Mouse (Mus musculus) adrenal gland, adult 18-20 months (tissue): ENCODE results near the gene Ppp1r21. TPM values are rescaled to one million over a fixed set of nuclear protein-coding genes. Genes with fewer than 3 reads are reported as not detected.

Experiments used
- DNase-seq, 2 experiments: peaks; one replicate each; pipeline ENCODE4 v3.0.0; 2021 to 2022; ENCODE audit warnings: low spot score in 2 of 2
- total RNA-seq, 2 experiments: library from RNA; stranded (reverse); gene quantifications; 1 replicate in 1 of 2; 2 replicates in 1 of 2; pipeline ENCODE4 v1.2.3; 2021

Gene Ppp1r21
- total RNA-seq, 2 experiments from 2014 or later = 40.0 to 48.9 TPM

DNA sequence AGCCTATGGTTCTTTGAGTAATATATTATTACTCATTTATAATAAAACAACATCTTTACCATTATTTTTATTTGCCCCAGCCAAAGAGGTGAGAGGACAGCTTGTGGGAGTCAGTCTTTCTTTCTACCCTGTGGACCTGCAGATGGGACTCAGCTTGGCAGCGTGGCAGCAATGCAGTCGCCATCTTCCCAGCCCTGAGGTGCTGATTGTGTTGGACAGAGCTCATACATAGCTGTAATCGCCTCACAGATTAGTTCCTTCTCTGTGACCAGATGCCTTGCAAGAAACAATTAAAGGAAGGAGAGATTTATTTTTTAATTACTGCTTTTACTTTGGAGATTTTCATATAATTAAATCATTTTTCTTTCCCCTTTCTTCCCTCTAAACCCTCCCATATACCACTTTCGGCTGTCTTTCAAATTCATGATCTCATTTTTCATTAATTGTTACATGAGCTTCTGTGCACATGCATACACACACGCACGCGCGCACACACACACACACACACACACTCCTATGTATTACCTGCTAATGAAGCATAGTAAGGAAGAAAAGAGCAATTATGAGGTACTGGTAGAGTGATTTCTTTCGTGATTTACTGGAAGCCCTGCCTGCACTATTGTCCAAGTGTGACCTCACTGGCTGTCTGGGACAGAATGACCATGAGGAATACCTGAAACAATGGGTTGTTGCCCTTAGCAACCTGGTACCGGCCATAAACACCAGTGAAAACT is 40.1 kb downstream of the Ppp1r21 start:
- no peak for DNase-seq

DNA sequence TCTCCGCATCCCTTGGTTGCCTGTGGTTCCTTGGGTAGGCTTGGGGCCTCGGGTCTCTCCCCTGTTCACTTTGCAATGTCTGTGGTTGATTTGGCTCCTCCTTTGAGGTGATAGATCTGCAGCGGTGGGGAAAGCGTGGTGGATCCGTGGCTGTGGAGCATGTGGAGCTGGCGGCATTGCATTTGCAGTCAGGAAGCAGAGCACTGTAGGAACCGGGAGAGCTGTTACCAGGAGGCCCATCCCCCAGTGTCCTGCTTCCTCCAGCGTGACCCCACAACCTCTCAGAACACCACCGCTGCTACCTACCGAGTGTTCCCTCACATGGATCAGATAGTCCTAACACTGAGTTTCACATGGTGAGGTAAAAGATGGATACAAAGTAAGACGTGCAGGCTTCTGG is 40.9 kb downstream of the Ppp1r21 start:
- no peak for DNase-seq

DNA sequence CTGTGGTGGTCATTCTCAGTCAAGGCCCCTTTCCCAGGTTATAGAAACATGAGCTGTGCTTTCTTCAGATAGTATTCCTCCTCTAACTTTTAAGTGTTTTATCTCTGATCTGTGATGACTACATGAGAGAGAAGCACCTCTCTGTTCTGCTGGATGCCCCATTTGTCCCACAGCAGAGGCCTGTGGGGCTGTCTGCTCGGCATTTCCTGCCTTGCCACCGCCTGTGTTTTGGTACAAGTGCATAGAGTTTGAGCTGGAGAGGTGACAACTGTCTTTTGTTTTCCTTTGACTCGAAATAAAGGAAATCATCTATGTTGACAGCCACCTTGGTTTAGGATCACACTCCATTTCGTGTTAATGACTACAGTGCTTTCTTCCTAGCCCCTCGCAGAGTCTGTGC is 44.9 kb downstream of the Ppp1r21 start:
- DNase-seq = no peak

DNA sequence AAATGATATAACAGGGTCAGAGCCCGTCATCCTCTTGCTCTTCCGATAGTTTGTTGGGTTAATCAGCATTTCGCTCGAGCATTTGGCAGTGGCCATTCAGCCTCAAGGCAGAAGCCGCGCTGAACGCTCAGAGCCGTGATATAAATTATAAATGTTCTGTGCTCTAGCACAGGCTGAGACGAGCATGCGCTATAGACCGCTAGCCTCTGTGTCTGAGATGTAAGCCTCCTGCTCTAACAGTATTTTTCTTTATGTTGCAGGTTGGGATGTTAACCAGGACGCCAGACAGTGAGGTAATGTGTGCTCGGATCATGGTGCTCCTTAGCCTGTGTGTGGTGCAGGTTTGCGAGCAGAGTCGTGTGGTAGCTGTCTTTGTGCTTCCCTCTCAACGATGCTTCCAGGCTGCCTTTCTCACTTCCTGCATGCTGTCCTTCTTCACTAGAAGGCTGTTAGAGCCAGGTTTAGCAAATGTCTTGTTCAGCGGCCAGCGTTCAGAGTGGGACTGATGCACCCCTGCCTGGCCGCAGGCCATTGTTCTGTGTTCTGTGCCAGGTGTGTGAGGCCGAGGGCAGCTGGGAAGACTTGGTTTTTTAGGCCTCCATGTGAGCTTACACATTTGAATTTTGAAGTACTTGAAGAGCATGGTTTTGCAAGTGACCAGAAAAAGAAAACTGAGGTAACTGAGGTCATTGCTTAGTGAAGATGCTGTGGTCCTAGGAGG is 48.8 kb downstream of the Ppp1r21 start:
- DNase-seq = no peak

DNA sequence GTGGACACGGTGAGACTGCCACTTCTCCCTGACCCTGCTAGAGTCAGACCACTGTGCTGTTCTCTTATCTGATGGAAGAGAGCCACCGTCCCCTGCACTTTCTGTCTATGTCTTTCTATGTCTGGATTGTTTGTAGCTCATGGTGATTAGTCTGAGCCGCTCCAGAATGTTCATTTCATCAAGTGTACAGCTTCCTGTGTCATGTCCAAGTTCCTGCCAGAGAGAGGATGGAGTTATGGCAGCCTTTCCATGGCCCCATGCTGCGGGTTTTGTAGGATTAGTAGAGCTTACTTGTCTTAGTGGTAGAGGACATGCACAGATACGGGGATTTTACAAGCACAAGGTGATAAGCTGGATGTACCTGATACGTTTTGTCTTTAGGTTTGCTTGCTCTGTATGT is 50.6 kb downstream of the Ppp1r21 start:
- DNase-seq = no peak

DNA sequence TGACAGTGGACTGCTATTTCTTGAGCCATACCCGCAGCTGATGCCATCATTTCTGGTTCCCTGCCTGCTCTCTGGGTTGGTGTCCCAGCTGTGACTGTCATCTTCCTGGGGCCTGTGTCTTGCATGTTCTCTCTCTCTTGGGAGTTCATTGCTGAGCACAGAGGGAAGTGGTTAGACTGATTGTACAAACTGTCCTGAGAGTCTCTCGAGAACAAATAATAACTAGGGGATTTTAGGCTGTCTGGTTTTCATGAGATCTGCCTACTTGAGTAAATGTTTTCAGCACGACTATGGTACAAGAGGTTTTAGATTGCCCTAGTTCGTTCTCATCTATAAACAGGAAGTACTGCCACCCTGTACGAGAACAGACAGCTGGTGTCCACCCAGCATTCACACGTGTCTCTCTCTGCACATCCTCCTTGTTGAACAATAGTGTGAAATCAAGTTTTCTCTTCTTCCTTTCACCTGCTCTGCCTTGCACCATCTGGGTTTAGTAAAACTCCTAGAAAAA is 51.6 kb downstream of the Ppp1r21 start:
- no peak for DNase-seq

DNA sequence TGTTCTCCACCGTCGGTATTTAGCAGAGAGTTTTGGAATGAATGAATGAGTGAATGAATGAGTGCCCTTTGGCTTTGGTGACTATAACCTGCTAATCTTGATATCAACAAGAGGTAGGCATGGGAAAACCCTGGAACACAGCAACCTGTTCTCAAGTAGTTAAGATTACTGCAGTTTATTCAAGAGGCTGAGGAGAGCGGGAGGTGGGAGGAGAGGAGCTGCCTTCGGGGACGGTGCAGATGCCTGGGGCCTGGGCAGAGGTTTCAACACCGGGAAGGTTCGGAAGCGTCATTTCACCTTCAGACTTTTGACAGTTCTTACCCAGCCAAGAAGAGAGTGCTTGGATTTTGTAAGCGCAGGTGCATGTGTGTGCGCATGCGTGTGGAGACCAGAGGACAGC is 53.1 kb downstream of the Ppp1r21 start:
- no peak for DNase-seq

DNA sequence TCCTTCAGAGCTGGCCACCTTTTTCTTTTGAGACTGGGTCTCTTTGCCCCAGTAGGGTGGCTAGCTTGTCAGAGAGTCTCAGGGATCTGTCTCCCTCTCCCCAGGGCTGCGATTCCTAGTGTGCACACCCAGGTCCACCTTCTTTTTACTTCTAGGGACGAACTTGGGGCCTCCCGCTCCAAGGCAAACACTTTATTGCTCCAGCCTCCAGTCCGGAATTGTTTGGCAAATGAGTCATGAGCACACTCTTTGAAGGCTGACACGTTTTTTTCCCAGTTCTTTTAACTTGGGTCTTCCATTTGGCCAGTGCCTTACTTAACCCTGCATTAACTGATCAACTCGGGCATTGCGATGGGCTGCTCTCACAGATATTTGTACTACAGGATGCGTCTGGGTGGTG is 53.5 kb downstream of the Ppp1r21 start:
- DNase-seq = no peak

DNA sequence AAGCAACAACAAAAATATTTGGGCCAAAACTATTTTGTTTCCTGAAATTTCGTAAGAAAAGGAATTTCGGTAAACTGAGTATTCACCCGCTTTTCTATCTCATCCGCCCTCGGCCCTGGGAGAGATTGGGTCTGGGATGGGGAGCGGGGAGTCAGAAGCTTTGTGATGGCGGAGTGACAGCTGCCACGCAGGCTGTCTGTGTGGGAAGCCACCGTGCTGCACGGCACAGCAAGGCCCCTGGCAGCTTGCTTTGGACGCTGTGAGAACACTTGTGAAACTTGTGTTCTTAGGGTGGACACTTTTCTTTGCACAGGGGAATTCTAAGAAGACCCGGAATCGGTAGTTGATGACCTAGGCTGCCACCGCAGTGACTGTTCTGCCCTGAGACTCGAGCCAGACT is 57.5 kb downstream of the Ppp1r21 start:
- no peak for DNase-seq

DNA sequence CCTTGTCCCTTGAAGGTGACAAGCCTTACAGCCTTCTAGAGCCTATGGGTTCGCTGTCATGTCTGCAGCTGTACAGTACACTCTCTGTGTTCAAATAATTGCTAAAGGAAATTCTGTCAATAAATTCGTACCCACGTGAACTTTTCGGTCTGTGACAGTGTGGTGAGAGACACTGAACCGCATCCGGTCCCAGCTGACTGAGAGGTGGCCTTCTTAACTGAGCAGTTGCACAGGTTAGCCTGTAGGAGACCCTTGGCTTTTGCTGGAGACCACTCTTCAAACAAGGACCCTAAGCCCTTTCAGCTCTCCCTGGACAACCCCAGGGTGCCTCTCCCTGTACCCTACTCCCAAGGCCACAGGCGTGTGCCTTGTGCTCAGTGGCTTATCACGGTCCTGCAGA is 58.3 kb downstream of the Ppp1r21 start:
- no peak for DNase-seq

DNA sequence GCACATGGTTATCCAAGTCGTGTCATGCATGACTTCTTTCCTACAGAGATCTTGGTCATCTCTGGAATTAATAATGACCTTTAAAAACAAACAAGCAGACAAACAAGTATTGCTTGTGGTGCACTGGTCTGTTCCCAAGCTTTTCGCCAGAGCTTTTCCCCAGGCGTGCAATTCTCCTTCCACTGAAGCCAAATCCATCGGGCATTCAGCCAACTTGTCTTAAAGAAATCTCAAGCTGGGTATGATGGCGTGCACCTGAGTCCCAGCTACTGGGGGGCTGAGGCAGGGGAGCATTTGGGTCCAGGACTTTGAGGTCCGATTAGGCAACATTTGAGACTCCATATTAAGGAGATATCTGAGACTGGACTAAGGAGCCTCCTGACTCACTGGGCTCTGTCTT is 60.3 kb downstream of the Ppp1r21 start:
- no peak for DNase-seq

DNA sequence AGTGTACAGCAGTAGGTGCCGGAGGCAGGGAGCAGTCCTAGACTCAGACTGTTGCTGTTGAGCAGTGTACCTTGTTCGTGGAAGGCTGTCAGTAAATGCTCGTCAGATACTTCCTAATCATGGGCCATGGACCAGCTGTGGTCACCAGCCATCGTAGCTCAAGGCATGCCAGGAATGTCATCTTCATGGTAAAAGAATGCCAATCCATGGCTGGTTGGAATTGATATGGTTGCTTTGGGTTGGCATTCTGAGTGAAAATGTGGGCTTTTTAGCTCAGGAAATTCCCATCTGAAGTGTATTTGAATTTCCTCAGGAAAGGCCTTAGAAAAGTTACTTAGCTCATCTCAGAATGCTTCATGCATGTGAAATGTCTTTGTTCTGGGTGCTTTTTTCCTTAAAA is 65.2 kb downstream of the Ppp1r21 start:
- DNase-seq = no peak

DNA sequence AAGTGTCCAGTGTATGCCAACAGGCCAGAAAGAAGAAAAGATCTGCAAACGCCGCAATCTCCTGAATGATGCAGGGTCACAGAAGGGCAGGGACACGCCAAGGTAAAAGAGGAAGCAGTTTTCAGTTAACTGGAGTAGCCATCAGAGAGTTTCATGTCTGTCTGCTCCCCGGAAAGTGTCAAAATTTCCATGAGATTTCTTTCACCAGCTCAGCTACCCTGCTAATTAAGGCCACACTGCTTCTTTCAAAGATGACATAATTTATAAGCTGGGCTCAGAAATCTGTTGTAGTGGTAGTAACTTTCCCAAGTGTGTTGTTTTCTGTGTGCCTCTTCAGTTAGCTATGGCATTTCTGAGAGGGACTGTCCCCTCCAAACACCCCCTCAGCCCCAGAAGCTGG is 66.2 kb downstream of the Ppp1r21 start:
- no peak for DNase-seq

DNA sequence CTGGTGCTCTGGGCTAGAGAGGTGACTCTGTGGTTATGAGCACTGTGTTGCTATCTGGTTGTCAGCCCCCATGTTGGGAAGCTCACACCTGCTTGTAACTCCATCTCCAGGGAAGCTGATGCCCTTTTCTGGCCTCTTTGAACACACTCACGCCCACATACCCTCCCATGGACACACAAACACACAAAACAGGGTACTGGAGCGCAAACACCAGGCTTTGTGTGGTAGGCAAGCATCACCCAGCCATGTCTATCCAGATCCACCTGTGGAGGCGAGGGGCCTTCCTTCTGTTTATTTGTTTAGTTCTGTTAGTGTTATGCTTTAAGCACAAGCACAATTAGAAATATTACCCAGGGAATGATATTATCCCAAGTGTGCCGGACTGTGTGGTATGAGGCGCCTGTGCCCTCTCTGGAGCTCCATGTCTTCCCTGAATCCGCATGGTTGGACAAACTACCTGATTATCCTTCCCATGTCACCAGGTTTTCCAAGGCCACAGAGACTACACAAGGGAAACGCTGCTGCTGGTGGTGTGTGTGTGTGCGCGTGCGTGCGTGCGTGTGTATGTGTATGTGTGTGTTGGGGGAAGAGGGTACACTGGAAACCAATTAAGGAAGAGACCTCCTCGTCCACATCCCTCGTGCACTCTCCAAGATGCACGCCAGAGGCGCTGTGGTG is 66.8 kb downstream of the Ppp1r21 start:
- no peak for DNase-seq

DNA sequence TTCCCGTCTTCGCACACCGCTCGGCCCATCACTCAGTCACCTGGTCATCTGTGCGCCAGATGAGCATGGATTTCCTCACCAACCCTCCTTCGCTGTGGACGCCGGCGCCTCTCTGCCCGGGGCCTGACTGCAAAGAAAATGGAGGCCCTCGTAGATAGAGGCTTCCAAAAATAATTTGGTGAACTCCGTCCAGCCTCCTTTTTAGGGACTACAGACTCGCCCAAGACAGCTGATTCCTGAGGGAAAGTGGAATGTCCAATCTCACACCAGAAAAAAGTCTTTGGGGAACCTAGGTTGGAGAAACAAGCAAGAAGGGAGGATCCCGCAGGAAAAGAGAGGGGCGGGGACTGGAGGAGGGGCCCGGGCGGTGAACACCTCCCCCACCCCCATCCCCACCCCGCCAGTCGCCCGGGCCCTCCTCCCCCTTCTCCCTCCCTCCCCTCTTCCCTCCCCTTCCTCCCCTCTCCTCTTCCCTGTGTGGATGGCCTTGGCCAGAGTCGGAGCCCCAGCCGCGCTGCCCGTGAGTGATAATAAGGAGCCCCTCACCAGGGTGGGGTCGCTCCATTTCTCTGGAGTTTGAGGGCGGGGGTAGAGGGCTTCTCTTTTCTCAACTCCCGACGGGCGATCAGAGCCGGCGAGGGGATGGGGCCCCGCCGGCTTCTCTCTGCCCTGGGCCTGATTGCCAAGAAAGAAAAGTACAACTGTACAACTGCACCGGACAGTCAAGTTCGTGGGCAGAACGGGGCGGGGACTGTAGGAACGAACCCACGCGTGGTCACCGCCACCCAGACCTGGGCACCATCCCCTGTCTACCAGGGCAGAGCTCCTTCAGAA is 67.5 kb downstream of the Ppp1r21 start, which contains the start of gene Ston1:
Ston1 (plus strand) TSS at position 463 of the 834 bp plus-strand sequence.
- DNase-seq = peak; percentile 66 to 73

DNA sequence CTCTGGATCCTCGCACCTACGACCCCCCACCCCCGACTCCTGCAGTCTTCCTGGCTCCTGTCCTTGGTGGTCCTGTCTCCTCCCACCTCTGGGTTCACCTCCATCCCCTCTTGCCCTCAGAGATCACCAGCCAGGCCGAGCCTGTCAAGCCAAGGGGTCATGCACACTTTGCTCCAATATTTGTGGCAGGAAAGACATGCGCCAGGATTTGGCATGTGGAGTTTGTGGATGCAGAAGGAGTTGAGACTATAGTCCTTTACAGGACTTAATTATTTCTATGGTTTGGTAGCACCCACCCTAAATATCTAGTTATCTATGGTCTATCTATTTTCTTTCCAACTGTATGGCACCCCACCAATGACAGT is 68.1 kb downstream of the Ppp1r21 start:
- DNase-seq = no peak

DNA sequence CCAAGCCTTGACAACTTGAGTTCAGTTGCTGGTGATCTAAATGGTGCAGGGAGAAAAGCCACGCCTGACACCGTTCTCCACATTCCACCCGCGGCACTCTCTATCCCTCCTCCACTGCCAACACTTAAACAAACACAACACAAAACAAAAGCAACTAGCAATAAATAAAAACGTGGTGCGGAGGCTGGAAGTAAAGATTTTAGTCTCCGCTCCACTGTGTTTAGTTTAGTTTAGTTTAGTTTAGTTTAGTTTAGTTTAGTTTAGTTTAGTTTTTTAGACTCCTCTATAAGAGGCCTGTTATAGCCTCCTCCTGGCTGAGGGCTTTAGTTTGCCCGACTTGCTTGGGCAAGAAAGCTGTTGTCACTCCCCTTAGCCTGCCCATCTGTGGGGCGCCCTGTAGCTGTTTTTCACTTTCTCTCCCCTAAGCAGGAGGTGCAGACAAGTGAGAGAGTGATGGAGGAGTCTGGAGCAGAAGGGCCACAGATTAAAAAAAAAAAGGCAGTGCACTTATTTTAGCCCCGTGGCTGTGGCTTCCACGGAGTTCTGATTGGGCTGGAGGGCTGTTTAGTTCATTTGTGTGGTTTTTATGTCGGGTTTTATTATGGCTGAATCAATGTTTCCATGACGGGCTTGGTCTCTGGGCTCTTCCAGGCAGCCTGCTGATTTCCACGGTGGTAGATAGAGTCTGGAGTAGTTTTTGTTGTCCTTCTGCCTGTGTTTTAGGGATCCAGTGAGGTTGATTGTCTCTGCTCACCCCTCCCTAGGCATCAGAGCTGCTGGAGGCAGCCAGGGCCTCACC is 68.9 kb downstream of the Ppp1r21 start:
- no peak for DNase-seq

DNA sequence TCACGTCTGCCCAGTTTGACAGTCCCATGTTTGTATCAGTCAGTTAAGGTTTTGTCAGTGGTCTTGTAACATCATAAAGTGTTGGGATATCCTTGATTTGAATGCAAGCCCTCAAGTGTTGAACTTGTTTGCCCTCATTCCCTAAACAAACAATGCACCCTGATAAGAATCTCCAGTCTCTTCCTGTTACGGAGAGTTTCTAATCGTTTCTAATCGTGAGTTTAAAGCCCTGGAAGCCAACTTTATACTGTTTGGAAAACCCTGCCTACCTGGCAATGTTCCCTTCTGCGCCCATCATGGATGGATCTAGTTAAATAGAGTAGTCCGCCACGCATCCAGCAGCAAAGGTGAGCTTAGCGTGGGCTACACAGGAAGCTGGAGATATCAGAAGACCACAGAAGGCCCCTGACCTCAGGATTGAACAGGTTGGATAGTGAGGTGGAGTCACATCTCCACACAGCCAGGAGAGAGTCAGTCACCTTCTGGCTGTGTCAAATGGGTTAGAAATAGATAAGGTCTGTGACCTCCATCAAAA is 70.6 kb downstream of the Ppp1r21 start:
- no peak for DNase-seq

DNA sequence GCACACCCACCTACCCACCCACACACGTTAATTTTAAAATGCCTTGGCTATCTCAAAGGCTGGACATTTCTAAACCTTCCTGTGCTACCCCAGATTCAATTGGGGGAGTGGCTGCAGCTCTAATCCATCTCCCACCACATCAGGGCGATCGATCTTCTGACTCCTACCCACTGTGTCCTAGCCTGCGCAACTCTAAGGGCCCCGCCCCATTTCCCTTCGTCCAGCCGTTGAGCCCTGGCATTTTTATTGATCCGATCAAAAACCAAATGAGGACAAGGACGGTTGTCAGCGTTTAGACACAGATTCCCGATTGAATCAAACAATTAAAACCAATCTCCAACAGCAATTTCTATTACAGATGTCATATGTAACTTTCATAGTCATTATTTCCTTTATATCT is 74.0 kb downstream of the Ppp1r21 start:
- no peak for DNase-seq

DNA sequence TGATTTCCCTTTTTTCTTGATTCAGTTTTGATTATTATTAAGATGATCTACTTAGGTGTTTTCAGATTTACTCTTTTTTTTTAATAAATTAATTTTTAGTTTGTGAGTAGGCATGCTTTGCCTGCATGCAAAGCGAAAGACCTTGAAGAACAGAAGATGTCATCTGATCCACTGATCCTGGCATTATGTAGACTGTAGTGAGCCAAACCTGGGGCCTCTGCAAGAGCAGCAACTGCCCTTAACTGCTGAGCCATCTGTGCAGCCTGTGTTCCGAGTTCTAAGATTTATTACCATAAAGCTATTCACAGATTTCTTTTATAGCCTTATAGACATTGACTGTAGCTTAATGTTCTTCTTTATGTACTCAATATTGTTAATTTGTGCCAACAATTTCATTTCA is 76.1 kb downstream of the Ppp1r21 start:
- no peak for DNase-seq
